Comparison of ENCODE assay signal across 27 mouse cellular contexts in genomic region chr14:99411835-99412234, GRCm38 (mm10).
"Had no signal": no experiment of that assay in that cellular context is flagged by ENCODE, and none has a peak within 500 bp of the region (broad histone marks: within the 10 kb centered on the region; RNA-seq: fewer than 3 reads in every experiment).

No protein-coding gene starts in this region.

- H3K9ac ChIP-seq: embryonic facial prominence, embryonic 12.5 days; embryonic facial prominence, embryonic 13.5 days; embryonic facial prominence, embryonic 15.5 days; forebrain, embryonic 12.5 days; forebrain, embryonic 13.5 days; forebrain, embryonic 15.5 days; forebrain, postnatal 0 days had no signal

- H3K27ac ChIP-seq: embryonic facial prominence, embryonic 10.5 days; embryonic facial prominence, embryonic 12.5 days; embryonic facial prominence, embryonic 13.5 days; embryonic facial prominence, embryonic 15.5 days; forebrain, embryonic 10.5 days; forebrain, embryonic 12.5 days; forebrain, embryonic 13.5 days; forebrain, embryonic 15.5 days; gastrocnemius, adult 2 months had no signal

- ATAC-seq: forebrain, embryonic 13.5 days; forebrain, embryonic 14.5 days; forebrain, embryonic 15.5 days; forebrain, embryonic 16.5 days; forebrain, postnatal 0 days had no signal

- H3K4me3 ChIP-seq: embryonic facial prominence, embryonic 10.5 days; embryonic facial prominence, embryonic 12.5 days; embryonic facial prominence, embryonic 13.5 days; embryonic facial prominence, embryonic 15.5 days; erythroblast, embryonic 14.5 days; forebrain, embryonic 10.5 days; forebrain, embryonic 12.5 days; forebrain, embryonic 13.5 days; forebrain, embryonic 15.5 days; gastrocnemius, adult 2 months had no signal

- H3K9me3 ChIP-seq: embryonic facial prominence, embryonic 10.5 days; embryonic facial prominence, embryonic 12.5 days; embryonic facial prominence, embryonic 13.5 days; embryonic facial prominence, embryonic 15.5 days; forebrain, embryonic 10.5 days; forebrain, embryonic 12.5 days; forebrain, embryonic 13.5 days; forebrain, embryonic 15.5 days had no signal

- H3K27me3 ChIP-seq: embryonic facial prominence, embryonic 12.5 days; embryonic facial prominence, embryonic 13.5 days; embryonic facial prominence, embryonic 15.5 days; forebrain, embryonic 12.5 days; forebrain, embryonic 13.5 days; forebrain, embryonic 15.5 days had no signal

- DNase-seq: cerebellum, adult 18-20 months; cerebellum, adult 2 months; cerebellum, adult 8-10 months; cerebellum, adult 9-10 months; cerebellum, adult 9-11 months; cerebellum, postnatal 10 days; cerebellum, postnatal 14 days; cerebellum, postnatal 25 days; cerebellum, postnatal 36 days; embryo, embryonic 11 days; forebrain, postnatal 0 days; gastrocnemius, adult 2 months; gastrocnemius, postnatal 10 days; gastrocnemius, postnatal 14 days; gastrocnemius, postnatal 25 days; gastrocnemius, postnatal 36 days had no signal

- H3K4me1 ChIP-seq: embryonic facial prominence, embryonic 10.5 days; embryonic facial prominence, embryonic 12.5 days; embryonic facial prominence, embryonic 13.5 days; embryonic facial prominence, embryonic 15.5 days; forebrain, embryonic 10.5 days; forebrain, embryonic 12.5 days; forebrain, embryonic 13.5 days; forebrain, embryonic 15.5 days had no signal

- H3K4me2 ChIP-seq: embryonic facial prominence, embryonic 12.5 days; embryonic facial prominence, embryonic 13.5 days; embryonic facial prominence, embryonic 15.5 days; forebrain, embryonic 12.5 days; forebrain, embryonic 13.5 days; forebrain, embryonic 15.5 days had no signal

- H3K36me3 ChIP-seq: embryonic facial prominence, embryonic 10.5 days; embryonic facial prominence, embryonic 12.5 days; embryonic facial prominence, embryonic 13.5 days; embryonic facial prominence, embryonic 15.5 days; forebrain, embryonic 10.5 days; forebrain, embryonic 12.5 days; forebrain, embryonic 15.5 days had no signal
